Mouse (Mus musculus): ENCODE results near the gene Dlg2.

DNA sequence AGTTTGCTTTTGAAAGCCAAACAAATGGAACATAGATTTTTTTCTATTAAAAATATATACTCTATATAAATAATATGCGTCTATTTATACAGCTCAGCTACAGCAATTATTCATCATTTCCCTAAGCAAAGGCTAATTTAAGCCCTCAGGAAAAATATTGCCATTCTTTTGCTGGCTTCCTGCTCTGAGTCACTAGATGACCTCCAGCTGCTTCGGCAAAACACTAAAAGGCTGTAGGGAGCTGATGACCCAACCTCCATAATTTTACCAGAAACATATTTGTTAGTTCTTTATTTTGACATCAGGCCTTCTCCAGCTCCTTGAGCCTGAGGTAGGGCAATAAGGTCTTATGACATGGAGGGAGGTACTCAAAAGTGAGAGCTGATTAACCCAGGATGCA lies 1426.0 kb downstream of the Dlg2 start:
- TF ChIP-seq CTCF (IDR thresholded peaks at IDR 0.05; ENCODE audit: low read depth, low read length) (no peak), GATA1 (IDR thresholded peaks at IDR 0.05; ENCODE audit: borderline replicate concordance, low read length) (no peak)

All from G1E (cell line).